Mouse (Mus musculus) gastrocnemius, adult 8-10 months (tissue): ENCODE data around the gene Tbc1d21. TPM values are rescaled to one million over a fixed set of nuclear protein-coding genes. Genes with fewer than 3 reads are reported as not detected.

Source experiments
- total RNA-seq, 4 experiments: library from RNA; stranded (reverse); gene quantifications; 2 replicates each; pipeline ENCODE4 v1.2.4; 2022

Gene Tbc1d21
- total RNA-seq, 4 experiments from 2014 or later, result not detected

Other genes starting within 250 kb of the Tbc1d21 start
- 10 to 100 TPM in 3 of 4 experiments, 1 to 10 TPM in 1; 9.8 to 15.7 (median 13.1) TPM for gene Islr, start 166.1 kb downstream of the Tbc1d21 start, total RNA-seq
- gene Islr2, start 166.1 kb downstream of the Tbc1d21 start, total RNA-seq, result 1 to 10 TPM; 1.4 to 2.9 (median 1.8) TPM
- 1 to 10 TPM; 2.5 to 4.5 (median 3.1) TPM for gene Pml, start 120.7 kb downstream of the Tbc1d21 start, total RNA-seq
- gene Stoml1, start 117.3 kb downstream of the Tbc1d21 start, total RNA-seq, result 10 to 100 TPM in 2 of 4 experiments, 1 to 10 TPM in 2; 8.6 to 10.8 (median 9.8) TPM
- 10 to 100 TPM in 2 of 4 experiments, 1 to 10 TPM in 2; 5.9 to 10.7 (median 8.9) TPM for gene Loxl1, start 57.3 kb downstream of the Tbc1d21 start, total RNA-seq
- 10 to 100 TPM; 21.3 to 34.2 (median 28.3) TPM for gene Insyn1, start 118.1 kb upstream of the Tbc1d21 start, total RNA-seq
- 10 to 100 TPM in 2 of 4 experiments, 1 to 10 TPM in 2; 5.9 to 13.6 (median 10.6) TPM for gene Cd276, start 185.0 kb upstream of the Tbc1d21 start, total RNA-seq
- 100 to 1,000 TPM in 2 of 4 experiments, 10 to 100 TPM in 2; 90.1 to 125 (median 108) TPM for gene Nptn, start 211.8 kb upstream of the Tbc1d21 start, total RNA-seq